Mouse (Mus musculus) right cerebral cortex, adult 18-20 months (tissue): ENCODE measurements around the gene Stn1.
"Not testable (repeated sequence)": the region's sequence is repeated elsewhere in the genome, so short reads cannot be mapped to it uniquely, and the experiment has no call there.

ENCODE experiments used
- DNase-seq: peaks from one replicate; pipeline ENCODE4 v3.0.0; 2022; ENCODE audit warnings: mixed read lengths

The Stn1 gene

GRCm38 (mm10) chr19:47537300-47537792, at the start of gene Stn1:
Stn1 (minus strand) TSS chr19:47537507.
- DNase-seq: no peak

GRCm38 (mm10) chr19:47587009-47587408, 49.7 kb upstream of the Stn1 start:
- no peak for DNase-seq

- no peak for DNase-seq
Observed at GRCm38 (mm10) chr19:47585772-47586171, 48.5 kb upstream of the Stn1 start.

- DNase-seq: no peak
Observed at GRCm38 (mm10) chr19:47579788-47580631, 42.7 kb upstream of the Stn1 start.

GRCm38 (mm10) chr19:47579225-47579787, 42.0 kb upstream of the Stn1 start, which contains the start of gene Slk:
Slk (plus strand) TSS chr19:47579678.
- peak; percentile 85 for DNase-seq

- no peak for DNase-seq
Observed at GRCm38 (mm10) chr19:47578581-47579224, 41.4 kb upstream of the Stn1 start.

GRCm38 (mm10) chr19:47573718-47574117, 36.4 kb upstream of the Stn1 start:
- no peak for DNase-seq

- DNase-seq: not testable (repeated sequence)
Observed at GRCm38 (mm10) chr19:47571981-47572380, 34.7 kb upstream of the Stn1 start.

- DNase-seq: no peak
Observed at GRCm38 (mm10) chr19:47570042-47570441, 32.7 kb upstream of the Stn1 start.

- DNase-seq: no peak
Observed at GRCm38 (mm10) chr19:47565994-47566393, 28.7 kb upstream of the Stn1 start.

GRCm38 (mm10) chr19:47565031-47565654, 27.8 kb upstream of the Stn1 start:
- DNase-seq: no peak

- DNase-seq: no peak
Observed at GRCm38 (mm10) chr19:47563715-47564114, 26.4 kb upstream of the Stn1 start.

GRCm38 (mm10) chr19:47561996-47562441, 24.7 kb upstream of the Stn1 start:
- no peak for DNase-seq

GRCm38 (mm10) chr19:47560544-47561161, 23.3 kb upstream of the Stn1 start:
- no peak for DNase-seq

- DNase-seq: peak; percentile 62
Observed at GRCm38 (mm10) chr19:47559751-47560512, 22.6 kb upstream of the Stn1 start.

GRCm38 (mm10) chr19:47559145-47559544, 21.8 kb upstream of the Stn1 start:
- DNase-seq: no peak

GRCm38 (mm10) chr19:47549584-47549983, 12.3 kb upstream of the Stn1 start:
- DNase-seq: no peak

- DNase-seq: peak; percentile 42
Observed at GRCm38 (mm10) chr19:47549174-47549573, 11.9 kb upstream of the Stn1 start.

- no peak for DNase-seq
Observed at GRCm38 (mm10) chr19:47548432-47549076, 11.2 kb upstream of the Stn1 start.

- no peak for DNase-seq
Observed at GRCm38 (mm10) chr19:47545528-47545927, 8.2 kb upstream of the Stn1 start.

- no peak for DNase-seq
Observed at GRCm38 (mm10) chr19:47545055-47545454, 7.7 kb upstream of the Stn1 start.
